Mouse (Mus musculus): Measurements from ENCODE around the gene Vmn1r101. TPM values are rescaled to one million over a fixed set of nuclear protein-coding genes. Genes with fewer than 3 reads are reported as not detected.

Vmn1r101 gene
- polyA plus RNA-seq (2014; fragmentation: Illumina TruSeq; extraction: RNeasy Lipid Tissue Mini Kit (QIAGEN cat#74804); ENCODE audit: low read depth, low replicate concordance): not detected

DNA sequence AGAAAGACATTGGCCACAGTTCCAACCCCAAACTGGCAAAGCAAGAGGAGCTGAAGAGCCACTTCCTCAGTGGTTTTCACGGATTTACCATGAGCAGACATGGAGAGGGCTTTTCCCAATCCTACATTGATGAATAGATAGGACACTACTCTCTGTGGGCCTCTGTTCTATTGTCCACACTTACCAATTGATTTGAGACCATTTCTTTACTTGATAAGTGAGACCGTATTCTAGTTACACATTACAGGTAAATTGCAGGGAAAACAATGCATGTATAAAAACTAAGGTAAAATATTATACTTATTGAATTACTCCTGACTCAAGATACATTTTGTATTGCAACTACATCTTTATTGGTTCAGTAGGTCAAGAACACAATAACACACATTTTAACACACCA lies at the start of gene Vmn1r101:
TSS of gene Vmn1r101 (minus strand) at position 101 of the 400 bp plus-strand sequence.

DNA sequence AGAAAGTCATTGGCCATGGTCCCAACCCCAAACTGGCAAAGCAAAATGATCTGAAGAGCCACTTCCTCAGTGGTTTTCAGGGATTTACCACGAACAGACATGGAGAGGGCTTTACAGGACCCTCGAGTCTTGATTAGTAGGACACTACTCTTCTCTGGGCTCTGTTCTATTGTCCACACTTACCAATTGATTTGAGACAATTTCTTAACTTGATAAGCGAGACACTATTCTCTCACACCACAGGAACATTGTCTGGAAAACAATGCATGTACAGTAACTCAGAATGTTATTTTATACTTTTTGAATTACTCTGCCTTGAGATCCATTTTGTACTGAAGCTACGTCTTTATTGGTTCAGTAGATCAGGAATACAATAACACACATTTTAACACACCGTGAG lies 32.4 kb upstream of the Vmn1r101 start, which contains the start of gene Gm10670:
TSS of gene Gm10670 (minus strand) at position 101 of the 400 bp plus-strand sequence.

DNA sequence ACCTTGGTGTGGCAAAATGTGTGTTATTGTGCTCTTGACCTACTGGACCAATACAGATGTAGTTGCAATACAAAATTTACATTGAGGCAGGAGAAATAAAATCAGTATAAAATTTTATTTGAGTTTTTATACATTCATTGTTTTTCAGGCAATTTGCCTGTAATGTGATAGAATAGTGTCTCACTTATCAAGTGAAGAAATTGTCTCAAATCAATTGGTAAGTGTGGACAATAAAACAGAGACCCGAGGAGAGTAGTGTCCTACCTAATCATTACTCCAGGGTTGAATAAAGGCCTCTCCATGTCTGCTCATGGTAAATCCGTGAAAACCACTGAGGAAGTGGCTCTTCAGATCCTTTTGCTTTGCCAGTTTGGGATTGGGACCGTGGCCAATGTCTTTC lies 24.8 kb downstream of the Vmn1r101 start, which contains the start of gene Vmn1r100:
TSS of gene Vmn1r100 (plus strand) at position 301 of the 400 bp plus-strand sequence.

Other genes starting within 250 kb of the Vmn1r101 start
- not detected for gene Vmn1r95, start 248.9 kb downstream of the Vmn1r101 start, polyA plus RNA-seq (2014; fragmentation: Illumina TruSeq; extraction: RNeasy Lipid Tissue Mini Kit (QIAGEN cat#74804); ENCODE audit: low read depth, low replicate concordance)
- gene Gm6164, start 237.0 kb downstream of the Vmn1r101 start, polyA plus RNA-seq (2014; fragmentation: Illumina TruSeq; extraction: RNeasy Lipid Tissue Mini Kit (QIAGEN cat#74804); ENCODE audit: low read depth, low replicate concordance): not detected
- not detected for gene Gm4498, start 208.8 kb downstream of the Vmn1r101 start, polyA plus RNA-seq (2014; fragmentation: Illumina TruSeq; extraction: RNeasy Lipid Tissue Mini Kit (QIAGEN cat#74804); ENCODE audit: low read depth, low replicate concordance)
- gene Gm5890, start 179.8 kb downstream of the Vmn1r101 start, polyA plus RNA-seq (2014; fragmentation: Illumina TruSeq; extraction: RNeasy Lipid Tissue Mini Kit (QIAGEN cat#74804); ENCODE audit: low read depth, low replicate concordance): 0.27 TPM
- not detected for gene Gm4133, start 108.5 kb downstream of the Vmn1r101 start, polyA plus RNA-seq (2014; fragmentation: Illumina TruSeq; extraction: RNeasy Lipid Tissue Mini Kit (QIAGEN cat#74804); ENCODE audit: low read depth, low replicate concordance)
- gene Gm5728, start 67.2 kb downstream of the Vmn1r101 start, polyA plus RNA-seq (2014; fragmentation: Illumina TruSeq; extraction: RNeasy Lipid Tissue Mini Kit (QIAGEN cat#74804); ENCODE audit: low read depth, low replicate concordance): not detected
- gene Vmn1r100, start 24.7 kb downstream of the Vmn1r101 start, polyA plus RNA-seq (2014; fragmentation: Illumina TruSeq; extraction: RNeasy Lipid Tissue Mini Kit (QIAGEN cat#74804); ENCODE audit: low read depth, low replicate concordance): not detected
- gene Gm10670, start 32.3 kb upstream of the Vmn1r101 start, polyA plus RNA-seq (2014; fragmentation: Illumina TruSeq; extraction: RNeasy Lipid Tissue Mini Kit (QIAGEN cat#74804); ENCODE audit: low read depth, low replicate concordance): not detected
- gene Vmn1r103, start 67.9 kb upstream of the Vmn1r101 start, polyA plus RNA-seq (2014; fragmentation: Illumina TruSeq; extraction: RNeasy Lipid Tissue Mini Kit (QIAGEN cat#74804); ENCODE audit: low read depth, low replicate concordance): not detected
- not detected for gene Vmn1r104, start 91.2 kb upstream of the Vmn1r101 start, polyA plus RNA-seq (2014; fragmentation: Illumina TruSeq; extraction: RNeasy Lipid Tissue Mini Kit (QIAGEN cat#74804); ENCODE audit: low read depth, low replicate concordance)
- not detected for gene Gm5726, start 103.2 kb upstream of the Vmn1r101 start, polyA plus RNA-seq (2014; fragmentation: Illumina TruSeq; extraction: RNeasy Lipid Tissue Mini Kit (QIAGEN cat#74804); ENCODE audit: low read depth, low replicate concordance)
- not detected for gene Gm4141, start 133.6 kb upstream of the Vmn1r101 start, polyA plus RNA-seq (2014; fragmentation: Illumina TruSeq; extraction: RNeasy Lipid Tissue Mini Kit (QIAGEN cat#74804); ENCODE audit: low read depth, low replicate concordance)
- gene Gm4513, start 156.4 kb upstream of the Vmn1r101 start, polyA plus RNA-seq (2014; fragmentation: Illumina TruSeq; extraction: RNeasy Lipid Tissue Mini Kit (QIAGEN cat#74804); ENCODE audit: low read depth, low replicate concordance): 0.60 TPM
- not detected for gene Vmn1r107, start 226.3 kb upstream of the Vmn1r101 start, polyA plus RNA-seq (2014; fragmentation: Illumina TruSeq; extraction: RNeasy Lipid Tissue Mini Kit (QIAGEN cat#74804); ENCODE audit: low read depth, low replicate concordance)